Mouse (Mus musculus): ENCODE data around the gene Krt88.

Gene Krt88

DNA sequence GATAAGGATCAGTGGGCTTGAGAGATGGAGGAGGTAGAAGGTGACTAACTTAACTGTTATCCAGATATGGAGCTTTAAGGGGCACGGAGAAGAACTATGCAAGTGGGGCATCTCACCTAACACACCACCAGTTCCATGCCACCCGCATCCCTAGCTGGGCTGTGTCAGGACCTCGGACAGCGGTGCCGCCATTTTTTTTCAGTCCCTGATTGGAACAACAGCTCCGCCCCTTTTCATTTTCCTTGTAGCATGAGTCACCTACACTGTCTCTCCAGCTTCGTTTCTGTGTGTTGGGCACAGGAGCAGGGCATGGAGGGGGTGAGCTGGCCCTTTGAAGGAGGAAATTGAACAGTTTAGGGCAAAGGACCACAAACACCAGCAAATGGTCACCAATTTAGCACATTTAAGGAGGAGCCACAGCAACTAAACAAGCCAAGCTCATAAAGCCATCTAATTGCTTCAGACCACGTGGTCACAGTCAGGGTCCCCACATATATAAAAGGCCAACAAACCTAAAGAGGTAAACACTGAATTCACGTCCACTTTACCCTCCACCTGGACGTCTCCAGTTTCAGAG is 25.5 kb downstream of the Krt88 start, which contains the start of gene Krt86:
Krt86 (plus strand) TSS at position 527 of the 577 bp plus-strand sequence.
- DNase-seq (ENCODE audit: low read depth, low spot score) = no peak

DNA sequence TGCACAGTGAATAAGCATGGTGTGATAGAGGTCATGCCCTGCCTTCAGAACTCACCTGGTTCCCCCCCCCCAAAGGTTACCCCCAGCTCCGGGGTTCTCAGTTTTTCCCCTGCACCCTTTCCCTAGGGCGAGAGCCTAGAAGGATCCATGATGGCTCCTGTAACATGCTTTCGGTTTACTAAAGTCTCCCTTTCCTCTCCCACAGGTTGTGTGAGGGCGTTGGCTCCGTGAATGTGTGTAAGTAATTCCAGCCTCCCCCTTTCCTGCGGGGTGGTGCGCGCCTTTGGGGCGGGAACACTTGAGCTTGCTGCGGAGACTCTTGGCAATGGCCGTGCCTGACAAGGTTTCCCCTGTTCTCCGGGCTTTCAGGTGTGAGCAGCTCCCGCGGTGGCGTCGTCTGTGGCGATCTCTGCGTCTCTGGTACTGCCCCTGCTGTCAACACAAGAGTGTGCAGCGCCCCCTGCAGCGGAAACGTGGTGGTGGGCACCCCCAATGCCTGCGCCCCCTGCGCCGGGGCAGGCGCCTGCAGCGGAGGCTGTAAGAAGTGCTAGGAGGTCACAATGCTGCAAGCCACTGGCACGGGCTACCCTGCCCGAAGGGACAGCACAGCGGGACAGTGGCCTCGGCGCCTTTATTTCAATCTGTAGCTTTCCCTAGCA is 31.6 kb downstream of the Krt88 start:
- DNase-seq (ENCODE audit: low read depth, low spot score) = no peak

DNA sequence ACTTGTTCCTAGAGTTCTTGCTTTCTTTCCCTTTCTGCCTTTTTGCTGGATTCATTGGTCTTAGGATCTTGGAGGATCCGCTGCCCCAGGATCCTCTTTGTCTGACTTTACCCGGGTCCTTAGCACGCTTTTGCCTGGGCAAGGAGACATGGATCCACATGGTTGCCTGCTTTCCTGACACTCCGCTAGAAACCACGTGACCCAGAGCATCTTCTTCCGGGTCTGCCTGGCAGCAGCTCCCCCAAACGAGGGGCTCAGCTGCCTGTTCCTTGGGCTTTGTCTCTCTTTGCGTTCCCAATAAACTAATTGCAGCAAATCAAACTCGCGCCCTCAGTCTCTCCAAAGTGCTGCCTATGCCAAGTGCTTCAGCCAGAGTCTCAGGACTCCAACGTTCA is 32.1 kb downstream of the Krt88 start:
- DNase-seq (ENCODE audit: low read depth, low spot score) = no peak

GRCm38 (mm10) chr15:101482056-101482455 is 34.5 kb downstream of the Krt88 start:
- DNase-seq (ENCODE audit: low read depth, low spot score) = no peak

GRCm38 (mm10) chr15:101483646-101484045 is 36.1 kb downstream of the Krt88 start:
- DNase-seq (ENCODE audit: low read depth, low spot score) = no peak

DNA sequence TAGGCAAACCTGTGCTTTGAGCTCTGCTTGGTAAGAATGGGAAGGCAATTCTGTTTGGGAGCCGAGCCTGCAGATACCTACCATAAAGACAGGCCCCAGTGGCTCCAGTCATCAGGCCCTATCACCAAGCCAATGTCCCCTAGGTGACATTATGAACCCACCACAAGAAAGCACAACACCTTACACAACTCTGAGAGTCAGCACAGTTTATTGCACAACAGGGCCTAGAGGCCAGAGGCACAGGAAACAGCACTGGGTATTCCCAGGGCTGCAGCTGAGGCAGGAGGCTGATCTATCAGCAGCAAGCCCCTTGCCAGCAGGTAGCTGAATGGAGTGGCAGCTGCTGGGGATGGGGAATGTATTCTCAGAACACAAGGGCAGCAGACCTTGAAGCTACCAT is 37.4 kb downstream of the Krt88 start:
- DNase-seq (ENCODE audit: low read depth, low spot score) = no peak

GRCm38 (mm10) chr15:101485911-101486635 is 38.5 kb downstream of the Krt88 start:
- no peak for DNase-seq (ENCODE audit: low read depth, low spot score)

- DNase-seq (ENCODE audit: low read depth, low spot score) = no peak
Observed at GRCm38 (mm10) chr15:101491431-101491830, 43.9 kb downstream of the Krt88 start, which contains the start of gene Krt83. Gene Krt83 (minus strand): TSS chr15:101491512.

- DNase-seq (ENCODE audit: low read depth, low spot score) = no peak
Observed at GRCm38 (mm10) chr15:101492718-101493117, 45.2 kb downstream of the Krt88 start.

GRCm38 (mm10) chr15:101493713-101494112 is 46.2 kb downstream of the Krt88 start:
- no peak for DNase-seq (ENCODE audit: low read depth, low spot score)

DNA sequence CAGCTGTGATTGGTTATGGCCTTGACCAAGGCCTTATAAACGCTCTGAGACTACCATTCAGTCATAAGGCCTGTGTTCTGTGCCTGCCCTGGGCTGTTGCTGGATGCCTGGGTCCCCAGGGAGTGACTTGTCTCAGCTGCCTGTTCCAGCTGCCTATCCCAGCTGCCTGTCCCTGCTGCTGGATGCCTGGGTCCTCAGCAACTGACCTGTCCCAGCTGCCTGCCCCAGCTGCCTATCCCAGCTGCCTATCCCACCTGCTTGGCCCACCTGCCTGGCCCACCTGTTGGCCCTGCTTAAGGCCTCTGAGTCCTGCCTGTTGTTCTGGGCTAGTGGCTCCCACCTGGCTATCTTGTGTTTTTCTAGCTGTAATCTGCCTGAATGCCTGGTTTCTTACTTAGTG is 46.7 kb downstream of the Krt88 start:
- no peak for DNase-seq (ENCODE audit: low read depth, low spot score)

- no peak for DNase-seq (ENCODE audit: low read depth, low spot score)
Observed at GRCm38 (mm10) chr15:101495266-101495665, 47.7 kb downstream of the Krt88 start.

DNA sequence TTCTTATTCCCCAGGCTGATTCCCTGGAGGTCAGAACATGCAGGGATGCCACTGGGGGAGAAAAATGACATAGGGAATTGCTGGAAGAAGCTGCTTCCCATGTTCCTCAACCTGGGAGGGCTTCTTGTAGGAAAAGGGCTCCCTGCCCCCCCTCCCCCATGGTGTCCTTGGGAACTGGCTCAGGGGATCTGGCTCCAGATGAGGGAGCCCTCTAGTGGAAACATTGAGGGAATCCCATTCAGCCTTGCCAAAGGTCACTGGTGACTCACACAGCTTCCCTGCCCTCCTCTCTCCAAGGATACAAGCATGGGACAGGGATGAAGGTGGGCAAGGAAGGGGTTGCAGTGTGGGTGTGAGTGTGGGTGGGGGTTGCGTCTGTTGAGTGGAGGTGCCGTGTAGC is 49.6 kb downstream of the Krt88 start:
- peak; percentile 15 for DNase-seq (ENCODE audit: low read depth, low spot score)
